Mouse (Mus musculus): Measurements from ENCODE around the gene Pcnx2.

Pcnx2 gene

GRCm38 (mm10) chr8:125702868-125703473, 195.1 kb downstream of the Pcnx2 start:
- no peak for DNase-seq

All from right cerebral cortex, postnatal 4 days (tissue).